Mouse (Mus musculus) olfactory bulb, adult 2 months (tissue): ENCODE measurements around the gene Cdk15. TPM values are rescaled to one million over a fixed set of nuclear protein-coding genes. Genes with fewer than 3 reads are reported as not detected.

Source experiments
- H3K27ac ChIP-seq: fragments of 200-500 bp; 2 replicates; pipeline ENCODE4 v1.5.1; 2012; ENCODE audit warnings: low read depth, low read length; ENCODE audit not compliant: insufficient read depth
- H3K4me1 ChIP-seq: fragments of 200-500 bp; 2 replicates; pipeline ENCODE4 v1.6.1; 2012; ENCODE audit warnings: low read length; ENCODE audit not compliant: control insufficient read depth, insufficient read depth
- H3K4me3 ChIP-seq: fragments of 200-500 bp; 2 replicates; pipeline ENCODE4 v1.5.1; 2012; ENCODE audit warnings: mild to moderate bottlenecking, low read depth, low read length, moderate library complexity; ENCODE audit not compliant: insufficient read depth
- CTCF ChIP-seq: fragments of 200-500 bp; IDR thresholded peaks from 2 replicates; pipeline ENCODE4 v1.5.1; 2012; ENCODE audit warnings: low read depth, mild to moderate bottlenecking, low read length, moderate library complexity; ENCODE audit not compliant: insufficient read depth
- POLR2A ChIP-seq: fragments of 200-500 bp; IDR thresholded peaks from 2 replicates; pipeline ENCODE4 v1.6.1; 2012; ENCODE audit warnings: mild to moderate bottlenecking, low read depth, low read length, moderate library complexity; ENCODE audit not compliant: insufficient read depth
- WGBS: fragments of 180-500 bp; shearing (Covaris S2); methylation state at CpG from one replicate; pipeline ENCODE4 v1.1.7; 2018; 5-methylcytosine and 5-hydroxymethylcytosine counted together
- polyA plus RNA-seq: library from polyadenylated mRNA; stranded (reverse); fragments of >200 nt; gene quantifications from 2 replicates; pipeline ENCODE4 v1.2.4, GENCODE M21; 2012; ENCODE audit warnings: low replicate concordance; ENCODE audit not compliant: missing spikeins, insufficient read depth, insufficient read length

Gene Cdk15
- not detected in 2 replicates for polyA plus RNA-seq

- Histone ChIP-seq H3K4me3 (peak within 1 kb of the TSS; percentile 15; the same call in 1 of the 2 replicates), H3K4me1 (peaks cover 7% of the 10 kb centered on the region), H3K27ac (no peak within 1 kb of the TSS)
- no peak for TF ChIP-seq CTCF
- 23% methylated on average over 13 of the region's 13 CpGs for WGBS
Measured at GRCm38 (mm10) chr1:59256751-59257231, at the start of gene Cdk15. Cdk15 (plus strand) TSS chr1:59256906.

DNA sequence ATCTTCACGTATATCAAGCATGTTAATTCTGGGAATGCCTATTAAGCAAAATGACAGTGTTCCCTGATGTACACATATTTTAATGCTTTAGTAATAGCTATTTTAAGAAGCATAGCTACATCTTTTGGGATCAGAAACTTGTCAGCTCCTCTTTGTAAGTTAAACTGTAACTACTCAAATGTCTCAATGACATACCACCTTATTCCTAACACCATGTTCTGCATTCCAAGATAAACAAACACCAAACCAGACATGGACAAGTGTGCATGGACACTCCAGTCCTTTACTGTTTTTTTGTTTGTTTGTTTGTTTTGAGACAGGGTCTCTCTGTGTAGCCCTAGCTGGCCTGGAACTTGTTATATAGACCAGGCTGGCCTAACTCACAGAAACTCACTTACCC, 48.4 kb upstream of the Cdk15 start:
- no peak for TF ChIP-seq CTCF
- no peak for TF ChIP-seq POLR2A
- 87% methylated on average over 1 of the region's 1 CpGs for WGBS
- Histone ChIP-seq H3K4me1 (no peaks in the 10 kb centered on the region), H3K4me3 (no peak overlapping the region), H3K27ac (no peak overlapping the region)

GRCm38 (mm10) chr1:59211651-59212050, 45.1 kb upstream of the Cdk15 start:
- no peak for TF ChIP-seq POLR2A
- no peak for TF ChIP-seq CTCF
- Histone ChIP-seq H3K4me1 (no peaks in the 10 kb centered on the region), H3K4me3 (no peak overlapping the region), H3K27ac (no peak overlapping the region)
- WGBS = 90% methylated on average over 4 of the region's 4 CpGs

DNA sequence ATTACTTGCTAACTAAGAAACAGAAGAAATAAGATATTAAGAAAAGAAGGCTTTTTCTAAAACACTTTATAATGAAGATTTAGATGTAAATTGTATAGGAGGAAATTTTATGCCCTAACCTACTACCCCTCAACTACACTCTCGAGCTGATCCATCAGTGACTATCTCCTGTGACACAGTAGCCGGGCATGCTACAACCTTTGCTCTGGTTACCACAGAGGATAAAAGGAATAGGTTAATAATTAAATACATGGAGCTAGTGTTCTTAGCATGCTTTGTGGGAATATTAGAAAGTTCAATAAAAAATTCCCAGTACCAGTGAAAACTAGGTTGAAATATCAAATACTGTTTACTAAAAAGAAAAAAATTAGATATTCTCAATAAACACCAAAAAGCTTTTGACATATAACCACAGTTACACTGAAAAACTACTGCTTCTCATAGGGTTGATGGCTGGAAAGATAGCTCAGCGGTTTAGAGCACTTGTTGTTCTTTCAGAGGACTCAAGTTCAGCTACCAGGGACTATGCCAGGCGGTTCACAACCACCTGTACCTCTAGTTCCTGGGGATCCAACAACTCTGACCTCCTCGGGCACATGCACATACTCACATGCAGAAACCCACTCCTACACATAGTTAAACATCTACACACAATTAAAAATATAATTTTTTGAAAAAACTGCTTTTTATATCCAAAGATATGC, 44.5 kb upstream of the Cdk15 start:
- 91% methylated on average over 5 of the region's 5 CpGs for WGBS
- TF ChIP-seq POLR2A (no peak), CTCF (no peak)
- Histone ChIP-seq H3K4me3 (no peak overlapping the region), H3K27ac (no peak overlapping the region), H3K4me1 (no peaks in the 10 kb centered on the region)

GRCm38 (mm10) chr1:59212951-59213350, 43.8 kb upstream of the Cdk15 start:
- Histone ChIP-seq H3K4me1 (no peaks in the 10 kb centered on the region), H3K27ac (no peak overlapping the region), H3K4me3 (no peak overlapping the region)
- TF ChIP-seq POLR2A (no peak), CTCF (no peak)
- WGBS = no CpG with 5 or more reads among the region's 1 CpGs

DNA sequence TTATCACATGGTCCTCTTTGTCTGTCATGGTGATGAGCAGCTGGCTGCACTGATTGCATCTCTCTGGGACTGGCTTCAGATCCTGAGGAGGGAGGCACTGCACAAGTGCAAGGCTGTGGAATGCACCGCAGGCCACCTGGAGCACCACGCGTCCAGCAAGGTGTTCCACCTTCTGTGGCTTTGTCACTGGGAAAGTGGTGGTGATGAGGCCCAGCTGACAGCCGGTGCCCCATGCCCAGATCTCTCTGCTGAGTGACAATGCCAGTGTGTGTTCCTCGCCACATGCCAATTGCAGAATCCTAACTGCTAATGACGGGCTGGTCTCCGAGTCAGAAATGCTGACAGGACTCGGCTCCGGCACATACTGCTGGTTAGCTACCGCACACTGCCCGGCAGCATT, 41.3 kb upstream of the Cdk15 start:
- no peaks in the 10 kb centered on the region for H3K4me1 ChIP-seq
- TF ChIP-seq POLR2A = no peak
- TF ChIP-seq CTCF = no peak
- no peak overlapping the region for H3K27ac ChIP-seq
- WGBS = 94% methylated on average over 11 of the region's 11 CpGs
- H3K4me3 ChIP-seq = no peak overlapping the region

DNA sequence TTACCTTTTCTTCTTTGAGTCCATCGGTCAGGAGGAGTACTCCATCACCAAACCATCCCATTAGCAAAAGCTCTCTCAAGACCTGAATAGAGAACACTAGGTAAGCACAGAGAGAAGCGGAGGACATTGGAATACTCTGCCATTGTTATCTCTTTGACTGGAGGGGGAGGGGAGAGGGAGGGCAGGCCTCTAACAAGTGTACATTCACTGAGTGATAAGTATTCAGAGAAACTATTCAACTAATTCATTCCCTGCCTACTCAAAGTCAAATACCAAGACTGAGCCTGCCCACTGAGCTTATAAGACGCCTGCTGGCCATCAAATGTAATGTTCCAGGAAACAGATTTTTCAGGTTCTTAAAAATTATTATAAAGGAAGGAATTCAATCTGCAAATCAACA, 36.3 kb upstream of the Cdk15 start:
- Histone ChIP-seq H3K4me3 (no peak overlapping the region), H3K4me1 (no peaks in the 10 kb centered on the region), H3K27ac (no peak overlapping the region)
- 88% methylated on average over 3 of the region's 3 CpGs for WGBS
- TF ChIP-seq POLR2A = no peak
- no peak for TF ChIP-seq CTCF

DNA sequence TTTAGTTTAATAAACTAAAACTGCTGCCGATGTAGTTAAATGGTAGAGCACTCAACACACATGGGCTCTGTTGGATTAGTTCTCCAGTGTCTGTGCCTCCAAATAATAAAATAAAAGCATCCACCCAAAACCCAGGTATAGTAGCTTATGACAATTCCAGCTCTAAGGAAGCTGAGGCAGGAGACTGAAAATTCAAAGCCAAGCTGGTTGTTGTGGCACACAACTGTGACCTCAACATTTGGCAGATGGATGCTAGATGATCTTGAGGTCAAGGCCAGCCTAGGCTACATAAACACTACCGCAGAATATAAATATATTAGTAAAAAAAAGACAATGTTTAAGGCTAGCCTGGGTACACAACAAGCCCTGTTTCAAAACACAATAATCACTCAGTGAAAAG, 35.1 kb upstream of the Cdk15 start:
- H3K27ac ChIP-seq = no peak overlapping the region
- 95% methylated on average over 2 of the region's 2 CpGs for WGBS
- no peak overlapping the region for H3K4me3 ChIP-seq
- TF ChIP-seq CTCF (no peak), POLR2A (no peak)
- no peaks in the 10 kb centered on the region for H3K4me1 ChIP-seq

DNA sequence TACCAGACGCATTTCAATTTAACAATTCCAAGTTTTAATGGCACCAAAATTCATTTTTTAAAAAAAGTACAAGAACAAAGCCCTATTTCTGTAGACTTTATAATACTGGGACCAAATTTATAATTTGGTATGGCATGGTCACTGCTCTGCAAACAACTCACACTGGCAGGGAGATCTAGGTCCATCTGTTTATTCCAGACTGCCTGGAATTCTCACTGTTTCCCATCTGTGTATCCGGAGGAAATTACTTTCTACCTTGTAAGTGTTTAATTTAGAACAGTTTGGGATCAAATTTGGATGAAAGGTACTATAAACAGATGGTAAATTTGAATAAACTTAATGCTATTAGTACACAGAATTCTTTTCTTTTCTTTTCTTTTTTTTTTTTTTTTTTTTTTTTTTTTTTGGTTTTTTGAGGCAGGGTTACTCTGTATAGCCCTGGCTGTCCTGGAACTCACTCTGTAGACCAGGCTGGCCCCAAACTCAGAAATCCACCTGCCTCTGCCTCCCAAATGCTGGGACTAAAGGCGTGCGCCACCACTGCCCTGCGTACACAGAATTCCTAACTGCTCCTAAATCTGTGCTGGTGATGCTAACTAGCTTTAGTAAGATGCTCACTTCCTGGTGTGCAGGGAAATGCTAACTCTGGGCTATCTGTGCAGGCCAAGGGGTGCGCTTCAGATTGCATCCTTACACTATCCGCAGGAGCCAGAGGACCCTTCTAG, 34.4 kb upstream of the Cdk15 start:
- 96% methylated on average over 7 of the region's 7 CpGs for WGBS
- Histone ChIP-seq H3K4me1 (no peaks in the 10 kb centered on the region), H3K4me3 (no peak overlapping the region), H3K27ac (no peak overlapping the region)
- TF ChIP-seq CTCF (no peak), POLR2A (no peak)
